Mouse (Mus musculus) erythroblast, embryonic 14.5 days (primary cell): ENCODE measurements around the gene Nppa.

ENCODE experiments used
- GATA1 ChIP-seq: IDR thresholded peaks from 2 replicates; pipeline ENCODE4 v1.6.1; 2012; ENCODE audit warnings: low read length, inconsistent platforms, mixed read lengths
- TAL1 ChIP-seq: IDR thresholded peaks from 3 replicates; pipeline ENCODE4 v1.6.1; 2012; ENCODE audit warnings: low read length, inconsistent platforms, mixed read lengths

- TF ChIP-seq GATA1 (no peak), TAL1 (no peak)
These were observed 679 bp downstream of the Nppa start for GRCm38 (mm10) chr4:148001013-148001789.
